ENCODE assay signal across 9 mouse cellular contexts in the genomic region with DNA sequence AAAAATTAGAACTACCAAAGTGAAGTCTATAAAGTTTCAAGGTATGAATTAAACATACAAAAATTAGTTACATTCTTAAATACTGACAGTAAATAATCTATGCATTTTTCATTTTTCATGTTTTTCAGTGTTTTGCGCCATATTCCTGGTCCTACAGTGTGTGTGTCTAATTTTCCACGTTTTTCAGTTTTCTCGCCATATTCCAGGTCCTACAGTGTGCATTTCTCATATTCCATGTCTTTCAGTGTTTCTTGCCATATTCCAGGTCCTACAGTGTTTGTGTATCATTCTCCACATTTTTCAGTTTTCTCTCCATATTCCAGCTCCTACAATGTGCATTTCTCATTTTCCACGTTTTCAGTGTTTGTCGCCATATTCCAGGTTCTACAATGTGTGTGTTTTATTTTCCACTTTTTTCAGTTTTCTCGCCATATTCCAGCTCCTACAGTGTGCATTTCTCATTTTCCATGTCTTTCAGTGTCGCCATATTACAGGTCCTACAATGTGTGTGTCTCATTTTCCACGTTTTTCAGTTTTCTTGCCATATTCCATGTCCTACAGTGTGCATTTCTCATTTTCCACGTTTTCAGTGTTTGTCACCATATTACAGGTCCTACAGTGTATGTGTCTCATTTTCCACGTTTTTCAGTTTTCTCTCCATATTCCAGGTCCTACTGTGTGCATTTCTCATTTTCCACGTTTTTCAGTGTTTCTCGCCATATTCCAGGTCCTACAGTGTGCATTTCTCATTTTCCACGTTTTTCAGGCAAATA.
A peak's percentile ranks its signal among the peaks of the same experiment; 100 is the strongest.
DNase-seq lines count a peak whose midpoint lies in the region; ATAC-seq lines count a peak whose summit lies in the region.
"Had no signal": no experiment of that assay in that cellular context is flagged by ENCODE, and none has a peak within 500 bp of the region (broad histone marks: within the 10 kb centered on the region; RNA-seq: fewer than 3 reads in every experiment).

No protein-coding gene starts in this region.

- peak; percentile 9 for DNase-seq in embryo, embryonic 10 days (ENCODE audit: low spot score)
- DNase-seq in embryo, embryonic 9.5 days (ENCODE audit: extremely low spot score), result no peak
- DNase-seq in neural tube, embryonic 10.5 days (ENCODE audit: extremely low spot score, low spot score), result peak; percentile 66
- no peak for DNase-seq in layer of hippocampus, postnatal 14 days (ENCODE audit: low spot score in 2 of 2)
- DNase-seq in cerebellum, adult 11 months, result no peak

- H3K27me3 ChIP-seq in neural tube, embryonic 15.5 days (replicated peaks), result no peaks in the 10 kb centered on the region
- no peaks in the 10 kb centered on the region for H3K27me3 ChIP-seq in midbrain, embryonic 13.5 days
- H3K27me3 ChIP-seq: neural tube, embryonic 13.5 days had no signal

- H3K4me3 ChIP-seq in neural tube, embryonic 15.5 days (replicated peaks), result no peak overlapping the region
- H3K4me3 ChIP-seq in midbrain, embryonic 13.5 days (replicated peaks), result no peak overlapping the region
- H3K4me3 ChIP-seq: neural tube, embryonic 13.5 days had no signal

- no peak overlapping the region for H3K4me2 ChIP-seq in neural tube, embryonic 15.5 days
- no peak overlapping the region for H3K4me2 ChIP-seq in midbrain, embryonic 13.5 days (replicated peaks)
- H3K4me2 ChIP-seq: neural tube, embryonic 13.5 days had no signal

- no peak overlapping the region for H3K27ac ChIP-seq in neural tube, embryonic 15.5 days (replicated peaks)
- no peak overlapping the region for H3K27ac ChIP-seq in midbrain, embryonic 13.5 days
- H3K27ac ChIP-seq: neural tube, embryonic 13.5 days had no signal

- ATAC-seq in neural tube, embryonic 15.5 days (ENCODE audit: low FRiP score), result no peak
- ATAC-seq in granulocyte monocyte progenitor cell, adult 5-6 weeks (replicated peaks; ENCODE audit: poor library complexity, severe bottlenecking), result peak; percentile 65
- ATAC-seq in midbrain, embryonic 13.5 days, result peak; percentile 69; the same call in 1 of the 2 replicates

- 59% methylated on average over 13 of the region's 13 CpGs for WGBS in neural tube, embryonic 15.5 days
- WGBS in midbrain, embryonic 13.5 days, result 59% methylated on average over 13 of the region's 13 CpGs

- no peak overlapping the region for H3K9ac ChIP-seq in neural tube, embryonic 15.5 days (replicated peaks)
- H3K9ac ChIP-seq in midbrain, embryonic 13.5 days (replicated peaks), result no peak overlapping the region
- H3K9ac ChIP-seq: neural tube, embryonic 13.5 days had no signal

- H3K4me1 ChIP-seq in neural tube, embryonic 15.5 days, result no peaks in the 10 kb centered on the region
- H3K4me1 ChIP-seq in midbrain, embryonic 13.5 days (replicated peaks), result no peaks in the 10 kb centered on the region
- H3K4me1 ChIP-seq: neural tube, embryonic 13.5 days had no signal

- H3K9me3 ChIP-seq in neural tube, embryonic 15.5 days (replicated peaks), result peaks cover 8% of the 10 kb centered on the region; the same call in 1 of the 2 replicates
- H3K9me3 ChIP-seq in midbrain, embryonic 13.5 days, result peaks cover 5% of the 10 kb centered on the region

- H3K36me3 ChIP-seq in neural tube, embryonic 15.5 days, result no peaks in the 10 kb centered on the region
- H3K36me3 ChIP-seq in midbrain, embryonic 13.5 days, result no peaks in the 10 kb centered on the region
- H3K36me3 ChIP-seq: neural tube, embryonic 13.5 days had no signal

Comparison
In these comparisons a context has a peak if more than half of its experiments do, and no peak if none do; other contexts are left out.
1. DNase-seq: peak in embryo, embryonic 10 days (single experiment) and neural tube, embryonic 10.5 days (single experiment); none in embryo, embryonic 9.5 days (single experiment), layer of hippocampus, postnatal 14 days (0 of 2) and cerebellum, adult 11 months (single experiment).